Mouse (Mus musculus) heart, postnatal 0 days (tissue): ENCODE measurements around the gene Gm49320. TPM values are rescaled to one million over a fixed set of nuclear protein-coding genes. Genes with fewer than 3 reads are reported as not detected.

Experiments
- ATAC-seq: fragments of 200-750 bp; cut with Nextera tagmentation; 2 replicates; pipeline ENCODE4 v1.8.0; 2017; ENCODE audit warnings: low read depth, moderate number of reproducible peaks, moderate library complexity; ENCODE audit not compliant: insufficient read depth
- DNase-seq: peaks from one replicate; pipeline ENCODE4 v3.0.0-alpha.2; 2016; ENCODE audit warnings: low spot score
- H3K27ac ChIP-seq: fragments of 300-500 bp; sonication (generic); 2 replicates; pipeline ENCODE4 v1.5.1; 2014; ENCODE audit warnings: low read depth, mild to moderate bottlenecking
- H3K27me3 ChIP-seq: fragments of 300-500 bp; sonication (generic); 2 replicates; pipeline ENCODE4 v1.6.1; 2014; ENCODE audit warnings: low read length, mixed read lengths; ENCODE audit not compliant: control insufficient read depth, insufficient read depth
- H3K36me3 ChIP-seq: fragments of 300-500 bp; sonication (generic); replicated peaks from 2 replicates; pipeline ENCODE4 v1.6.1; 2014; ENCODE audit warnings: low read length, mixed read lengths; ENCODE audit not compliant: control insufficient read depth, insufficient read depth
- H3K4me1 ChIP-seq: fragments of 300-500 bp; sonication (generic); 2 replicates; pipeline ENCODE4 v1.6.1; 2014; ENCODE audit warnings: antibody characterized with exemption; ENCODE audit not compliant: control insufficient read depth, insufficient read depth
- H3K4me2 ChIP-seq: fragments of 300-500 bp; sonication (generic); 2 replicates; pipeline ENCODE4 v1.6.1; 2014; ENCODE audit warnings: low read depth, mild to moderate bottlenecking, low read length, moderate library complexity
- H3K4me3 ChIP-seq: fragments of 300-500 bp; sonication (generic); 2 replicates; pipeline ENCODE4 v1.5.1; 2014; ENCODE audit warnings: low read depth, low read length
- H3K9ac ChIP-seq: fragments of 300-500 bp; sonication (generic); replicated peaks from 2 replicates; pipeline ENCODE4 v1.6.1; 2014; ENCODE audit warnings: low read depth, low read length, mixed read lengths
- H3K9me3 ChIP-seq: fragments of 300-500 bp; sonication (generic); replicated peaks from 2 replicates; pipeline ENCODE4 v1.6.1; 2016; ENCODE audit warnings: low read length; ENCODE audit not compliant: control insufficient read depth
- CTCF ChIP-seq: IDR thresholded peaks from 2 replicates; pipeline ENCODE4 v1.5.1; 2016; ENCODE audit warnings: antibody characterized with exemption, control low read depth, low read depth
- EP300 ChIP-seq: IDR thresholded peaks from 2 replicates; pipeline ENCODE4 v1.6.1; 2016; ENCODE audit warnings: antibody characterized with exemption, low read depth
- WGBS: fragments of 180-500 bp; shearing (Covaris S2); extraction: QIAGEN DNeasy Blood & Tissue Kit; methylation state at CpG from one replicate; pipeline ENCODE4 v1.1.7; 2014; 5-methylcytosine and 5-hydroxymethylcytosine counted together
- polyA plus RNA-seq: library from polyadenylated mRNA; unstranded; fragments of >200 nt; fragmentation: Nextera tagmentation; extraction: Ambion mirVana; gene quantifications from 2 replicates; pipeline ENCODE4 v1.2.1, GENCODE M21; 2015
- total RNA-seq: library from RNA; depleted of rRNA; stranded (reverse); fragments of >200 nt; gene quantifications from 2 replicates; pipeline ENCODE4 v1.2.3, GENCODE M21; 2014; ENCODE audit warnings: low replicate concordance

Gm49320 gene
- total and polyA plus RNA-seq, 2 experiments from 2014 or later = 0.19 TPM; not detected in 1

DNA sequence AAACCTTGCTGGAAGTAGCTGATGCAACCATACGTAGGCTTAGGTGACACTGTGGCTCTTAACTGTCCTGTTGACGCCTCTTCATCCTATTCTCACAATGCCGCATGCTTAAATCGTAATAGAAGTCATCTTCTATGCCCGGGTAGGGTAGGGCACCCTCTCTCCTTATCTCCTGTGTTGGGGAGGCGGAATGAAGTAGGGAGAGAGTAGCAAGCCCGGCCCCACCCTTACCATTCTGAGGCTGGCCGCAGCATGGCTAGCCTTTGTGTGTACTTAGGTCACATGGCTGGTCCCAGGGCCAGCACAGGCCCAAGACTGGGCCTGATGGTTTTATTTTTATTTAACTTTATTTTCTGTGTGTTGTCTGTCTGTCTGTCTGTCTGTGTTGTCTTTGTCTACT is 8.6 kb downstream of the Gm49320 start:
- TF ChIP-seq EP300 (no peak), CTCF (no peak)
- WGBS = 80% methylated on average over 8 of the region's 8 CpGs
- Histone ChIP-seq H3K27me3 (no peaks in the 10 kb centered on the region), H3K9ac (no peak overlapping the region), H3K27ac (no peak overlapping the region), H3K4me2 (no peak overlapping the region), H3K4me1 (0 out of 2 replicates have a peak, but pooled peaks cover 4% of the 10 kb centered on the region), H3K36me3 (peaks cover 57% of the 10 kb centered on the region), H3K9me3 (no peaks in the 10 kb centered on the region), H3K4me3 (no peak overlapping the region)
- ATAC-seq (no peak), DNase-seq (no peak)

DNA sequence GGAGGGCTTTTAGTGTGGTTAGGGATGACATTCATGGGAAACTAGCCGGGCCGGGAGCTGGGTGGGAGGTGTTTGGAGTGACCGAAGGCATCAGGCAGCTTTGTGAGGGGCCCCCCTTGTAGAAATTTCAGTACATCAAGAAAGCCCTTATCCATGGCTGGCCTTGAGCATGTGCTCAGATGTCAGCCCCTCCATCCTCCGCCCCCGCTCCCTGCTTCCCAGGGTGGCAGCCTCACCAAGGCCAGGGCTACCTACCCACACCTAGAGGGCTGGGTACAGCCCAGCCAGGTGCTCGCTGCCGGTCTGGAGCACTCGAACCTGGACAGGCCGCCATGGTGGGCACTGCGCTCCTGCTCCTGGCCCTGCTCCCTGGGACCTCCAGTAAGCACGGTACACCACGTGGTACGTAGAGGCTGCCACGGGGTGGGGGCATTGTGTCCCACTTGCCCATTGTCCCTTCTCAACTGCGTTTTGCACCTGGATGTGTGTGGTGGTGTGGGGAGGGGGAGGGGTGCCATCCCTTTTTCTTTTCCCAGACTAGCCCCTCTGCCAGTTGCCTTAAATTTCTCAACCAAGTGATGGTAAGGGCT is 9.4 kb downstream of the Gm49320 start, which contains the start of gene Tgfbr3l:
Gene Tgfbr3l, plus strand, starts transcription at position 264 of the 590 bp plus-strand sequence.
- DNase-seq = no peak
- TF ChIP-seq CTCF = no peak
- TF ChIP-seq EP300 = no peak
- 82% methylated on average over 15 of the region's 15 CpGs for WGBS
- ATAC-seq = no peak
- no peaks in the 10 kb centered on the region for H3K9me3 ChIP-seq
- peaks cover 49% of the 10 kb centered on the region for H3K36me3 ChIP-seq
- H3K9ac ChIP-seq = no peak within 1 kb of the TSS
- H3K4me3 ChIP-seq = no peak within 1 kb of the TSS
- peak within 1 kb of the TSS; percentile 45; the same call in 1 of the 2 replicates for H3K4me2 ChIP-seq
- no peaks in the 10 kb centered on the region for H3K27me3 ChIP-seq
- no peak within 1 kb of the TSS for H3K27ac ChIP-seq
- H3K4me1 ChIP-seq = peaks cover 9% of the 10 kb centered on the region; the same call in 1 of the 2 replicates

DNA sequence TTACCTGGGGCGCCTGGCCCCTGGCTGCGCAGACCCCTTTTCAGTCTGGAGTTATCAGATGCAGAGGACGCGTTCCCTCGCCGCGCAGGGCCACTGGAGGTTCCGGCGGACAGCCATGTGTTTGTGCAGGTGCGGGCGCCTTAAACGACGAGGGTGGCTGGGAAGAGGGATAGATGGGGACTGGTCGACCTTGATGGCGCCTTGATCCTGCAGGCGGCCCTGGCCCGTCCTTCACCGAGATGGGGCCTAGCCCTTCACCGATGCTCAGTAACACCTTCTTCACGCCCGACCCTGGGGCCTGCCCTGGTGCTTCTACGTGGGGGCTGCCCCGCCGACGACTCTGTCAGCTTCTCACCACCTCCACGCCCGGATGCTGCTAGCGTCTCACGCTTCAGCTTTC is 10.5 kb downstream of the Gm49320 start:
- peak overlapping the region; percentile 24; the same call in 1 of the 2 replicates for H3K9ac ChIP-seq
- peak; percentile 14; the same call in 1 of the 2 replicates for ATAC-seq
- H3K9me3 ChIP-seq = no peaks in the 10 kb centered on the region
- peak overlapping the region; percentile 45 for H3K4me2 ChIP-seq
- 14% methylated on average over 28 of the region's 29 CpGs for WGBS
- H3K4me3 ChIP-seq = no peak overlapping the region
- TF ChIP-seq EP300 (0 out of 2 replicates have a peak, but pooled peaks have one; percentile 38), CTCF (no peak)
- peak; percentile 37 for DNase-seq
- peaks cover 17% of the 10 kb centered on the region; the same call in 1 of the 2 replicates for H3K4me1 ChIP-seq
- 0 out of 2 replicates have a peak overlapping the region, but pooled peaks have one; percentile 36 for H3K27ac ChIP-seq
- no peaks in the 10 kb centered on the region for H3K27me3 ChIP-seq
- peaks cover 38% of the 10 kb centered on the region for H3K36me3 ChIP-seq

DNA sequence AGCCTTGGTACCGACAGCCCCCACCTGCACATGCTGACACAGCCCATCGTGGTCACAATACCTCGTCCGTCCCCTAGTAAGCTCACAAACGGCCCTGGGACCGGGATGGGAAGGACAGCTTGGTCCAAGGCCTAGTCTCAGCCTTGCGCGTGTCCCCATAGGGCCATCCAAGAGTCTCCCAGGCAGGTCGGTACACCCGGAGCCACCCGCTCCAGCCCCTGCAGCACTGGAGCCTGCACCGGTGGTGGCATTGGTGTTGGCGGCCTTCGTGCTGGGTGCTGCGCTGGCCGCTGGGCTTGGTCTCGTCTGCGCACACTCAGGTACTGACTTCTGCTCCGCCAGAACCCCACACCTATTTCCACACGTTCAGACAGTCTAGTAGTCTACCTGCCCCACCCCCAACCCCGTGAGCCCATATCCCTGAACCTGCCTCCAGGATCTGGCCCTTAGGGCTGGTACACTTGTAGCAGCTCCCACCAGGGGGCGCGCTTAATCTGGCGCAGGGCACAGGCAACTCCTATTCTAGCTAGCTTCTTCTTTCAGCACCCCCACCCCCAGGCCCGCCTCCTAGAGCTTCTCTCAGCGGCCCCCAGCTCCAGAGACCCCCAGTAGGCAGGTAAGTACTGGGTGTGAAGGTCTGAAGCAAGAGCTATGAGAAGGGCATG is 11.8 kb downstream of the Gm49320 start:
- H3K27me3 ChIP-seq = no peaks in the 10 kb centered on the region
- H3K4me1 ChIP-seq = peaks cover 17% of the 10 kb centered on the region; the same call in 1 of the 2 replicates
- H3K36me3 ChIP-seq = peaks cover 37% of the 10 kb centered on the region
- H3K4me3 ChIP-seq = no peak overlapping the region
- no peaks in the 10 kb centered on the region for H3K9me3 ChIP-seq
- no peak overlapping the region for H3K27ac ChIP-seq
- TF ChIP-seq EP300 = no peak
- peak; percentile 83 for TF ChIP-seq CTCF
- WGBS = 39% methylated on average over 26 of the region's 26 CpGs
- no peak overlapping the region for H3K9ac ChIP-seq
- H3K4me2 ChIP-seq = no peak overlapping the region
- DNase-seq = peak; percentile 63
- ATAC-seq = peak; percentile 24; the same call in 1 of the 2 replicates

DNA sequence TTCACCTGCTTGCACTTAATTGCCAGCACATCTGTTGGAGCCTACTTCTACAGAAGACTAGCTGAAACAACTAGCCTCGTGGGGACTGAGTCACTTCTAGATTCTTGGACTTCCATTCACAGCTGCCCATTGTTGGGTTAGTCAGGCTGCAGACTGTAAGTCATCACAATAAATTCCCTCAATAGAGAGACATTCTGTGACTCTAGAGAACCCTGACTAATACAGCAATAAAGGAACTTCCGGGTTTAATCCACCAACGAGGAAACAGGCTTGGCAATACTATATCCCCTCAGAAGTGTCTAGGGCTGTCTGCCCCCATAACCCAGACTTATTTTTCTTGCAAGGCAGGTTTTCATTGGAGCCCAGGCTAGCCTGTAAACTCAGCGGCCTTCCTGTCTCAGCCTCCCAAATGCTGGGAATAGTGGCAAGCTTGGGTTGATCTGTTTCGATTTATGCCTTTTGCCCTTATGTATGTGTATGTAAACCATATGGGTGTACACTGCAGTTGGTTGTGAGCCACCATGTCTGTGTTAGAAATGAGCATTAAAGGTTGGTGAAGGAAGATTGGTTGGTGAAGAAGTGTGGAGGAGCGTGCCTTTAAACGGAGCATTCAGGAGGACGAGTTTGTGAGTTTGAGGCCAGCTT is 13.6 kb downstream of the Gm49320 start:
- peaks cover 27% of the 10 kb centered on the region for H3K36me3 ChIP-seq
- H3K9me3 ChIP-seq = no peaks in the 10 kb centered on the region
- no peak overlapping the region for H3K27ac ChIP-seq
- TF ChIP-seq EP300 = no peak
- TF ChIP-seq CTCF = no peak
- no peak for ATAC-seq
- 40% methylated on average over 8 of the region's 8 CpGs for WGBS
- H3K27me3 ChIP-seq = no peaks in the 10 kb centered on the region
- H3K4me3 ChIP-seq = peak overlapping the region; percentile 84
- H3K9ac ChIP-seq = peak overlapping the region; percentile 67
- no peak for DNase-seq
- peak overlapping the region; percentile 89 for H3K4me2 ChIP-seq
- peaks cover 17% of the 10 kb centered on the region; the same call in 1 of the 2 replicates for H3K4me1 ChIP-seq
